Mouse (Mus musculus): ENCODE measurements around the gene Gpr152.
"Not testable (repeated sequence)": the region's sequence is repeated elsewhere in the genome, so short reads cannot be mapped to it uniquely, and the experiment has no call there.

DNA sequence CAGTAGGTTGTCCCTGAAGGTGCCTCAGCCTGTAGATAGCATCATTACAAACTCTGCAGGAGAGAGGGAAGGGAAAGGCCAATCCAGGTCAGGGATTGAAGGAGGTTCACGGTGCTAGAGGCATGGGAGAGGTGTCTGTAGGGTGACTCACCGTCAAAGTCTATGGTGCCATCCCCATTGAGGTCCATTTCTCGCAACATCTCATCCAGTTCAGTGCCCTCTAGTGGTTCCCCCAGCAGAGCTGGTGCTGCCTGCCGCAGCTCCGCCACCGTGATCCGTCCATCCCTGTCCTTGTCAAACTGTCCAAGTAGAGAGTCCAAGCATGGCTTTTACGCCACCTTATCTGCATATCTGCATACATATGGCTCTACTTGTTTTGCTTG lies 3.6 kb upstream of the Gpr152 start:
- peak; percentile 70 for TF ChIP-seq CTCF (IDR thresholded peaks at IDR 0.05; ENCODE audit: low read depth)
- not testable (repeated sequence) for TF ChIP-seq EP300 (IDR thresholded peaks at IDR 0.05; ENCODE audit: low read depth)

Data from liver, postnatal 0 days (tissue).